Mouse (Mus musculus): ENCODE measurements around the gene Patl1.
"Not testable (repeated sequence)": the region's sequence is repeated elsewhere in the genome, so short reads cannot be mapped to it uniquely, and the experiment has no call there.

GRCm38 (mm10) chr19:11984614-11985013 is 72.4 kb downstream of the Patl1 start:
- not testable (repeated sequence) for TF ChIP-seq POLR2A (IDR thresholded peaks at IDR 0.05; ENCODE audit: insufficient read length, low read depth); MAX (IDR thresholded peaks at IDR 0.05; ENCODE audit: low read depth); TCF12 (IDR thresholded peaks at IDR 0.05; ENCODE audit: insufficient read depth, poor library complexity, severe bottlenecking); POLR2AphosphoS2 (IDR thresholded peaks at IDR 0.05; ENCODE audit: insufficient read length, low read depth)
